Mouse (Mus musculus) megakaryocyte, embryonic 14.5 days (primary cell): ENCODE measurements around the gene Spaca4.

Experiments used
- FLI1 ChIP-seq: IDR thresholded peaks from 2 replicates; pipeline ENCODE4 v1.6.1; 2012; ENCODE audit warnings: low read length, inconsistent platforms, mixed read lengths
- GATA1 ChIP-seq: IDR thresholded peaks from 3 replicates; pipeline ENCODE4 v1.6.1; 2012; ENCODE audit warnings: mixed read lengths, low read length, inconsistent platforms, borderline replicate concordance

GRCm38 (mm10) chr7:45683396-45684050 lies 42.1 kb downstream of the Spaca4 start, which contains the start of gene Ntn5:
- no peak for TF ChIP-seq GATA1
- TF ChIP-seq FLI1: no peak
